Mouse (Mus musculus) midbrain, embryonic 10.5 days (tissue): ENCODE results near the gene Kyat3. TPM values are rescaled to one million over a fixed set of nuclear protein-coding genes. Genes with fewer than 3 reads are reported as not detected.
"Not testable (repeated sequence)": the region's sequence is repeated elsewhere in the genome, so short reads cannot be mapped to it uniquely, and the experiment has no call there.

Experiments used
- DNase-seq: peaks from one replicate; pipeline ENCODE4 v3.0.0-alpha.2; 2017; ENCODE audit warnings: low spot score
- H3K27ac ChIP-seq: fragments of 300-500 bp; sonication (generic); replicated peaks from 2 replicates; pipeline ENCODE4 v1.5.1; 2016; ENCODE audit warnings: mild to moderate bottlenecking
- H3K27me3 ChIP-seq: fragments of 300-500 bp; sonication (generic); 2 replicates; pipeline ENCODE4 v1.6.1; 2016; ENCODE audit warnings: low read depth, mild to moderate bottlenecking; ENCODE audit not compliant: poor library complexity, severe bottlenecking
- H3K36me3 ChIP-seq: fragments of 300-500 bp; sonication (generic); 2 replicates; pipeline ENCODE4 v1.6.1; 2016; ENCODE audit warnings: mild to moderate bottlenecking, moderate library complexity
- H3K4me1 ChIP-seq: fragments of 300-500 bp; sonication (generic); 2 replicates; pipeline ENCODE4 v1.6.1; 2016
- H3K4me3 ChIP-seq: fragments of 300-500 bp; sonication (generic); 2 replicates; pipeline ENCODE4 v1.5.1; 2016; ENCODE audit warnings: mild to moderate bottlenecking, moderate library complexity
- H3K9me3 ChIP-seq: fragments of 300-500 bp; sonication (generic); replicated peaks from 2 replicates; pipeline ENCODE4 v1.6.1; 2016; ENCODE audit warnings: mild to moderate bottlenecking
- WGBS: fragments of 180-500 bp; shearing (Covaris S2); methylation state at CpG from one replicate; pipeline ENCODE4 v1.1.7; 2016; 5-methylcytosine and 5-hydroxymethylcytosine counted together
- polyA plus RNA-seq: library from polyadenylated mRNA; unstranded; fragments of >200 nt; fragmentation: Nextera tagmentation; extraction: Ambion mirVana; gene quantifications from 2 replicates; pipeline ENCODE4 v1.2.1, GENCODE M21; 2016

The Kyat3 gene
- polyA plus RNA-seq, 1 experiment from 2014 or later = 8.7 TPM

DNA sequence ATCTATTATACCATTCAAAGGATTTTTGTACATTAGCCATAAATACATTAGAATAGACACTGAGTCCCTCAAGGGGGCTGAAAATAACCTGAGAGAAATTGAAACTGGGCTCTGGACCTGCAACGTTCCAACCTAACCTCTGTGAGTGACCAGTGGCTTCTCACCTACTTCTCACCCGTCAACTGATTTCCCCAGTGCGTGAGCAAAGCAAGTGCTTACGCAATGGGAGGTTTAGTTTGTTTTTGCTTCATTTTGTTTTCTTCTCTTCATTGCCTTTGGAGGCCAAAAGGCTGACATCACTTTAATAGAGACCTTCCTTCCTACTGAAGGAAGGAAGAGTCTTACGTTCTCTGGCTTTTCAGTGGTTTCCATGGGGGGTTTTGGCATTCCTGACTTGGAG, 10.5 kb downstream of the Kyat3 start:
- H3K27me3 ChIP-seq = no peaks in the 10 kb centered on the region
- no peak overlapping the region for H3K27ac ChIP-seq
- no peak for DNase-seq
- H3K9me3 ChIP-seq = peaks cover 5% of the 10 kb centered on the region; the same call in 1 of the 2 replicates
- peaks cover 6% of the 10 kb centered on the region for H3K36me3 ChIP-seq
- H3K4me1 ChIP-seq = no peaks in the 10 kb centered on the region
- 93% methylated on average over 5 of the region's 5 CpGs for WGBS
- no peak overlapping the region for H3K4me3 ChIP-seq

DNA sequence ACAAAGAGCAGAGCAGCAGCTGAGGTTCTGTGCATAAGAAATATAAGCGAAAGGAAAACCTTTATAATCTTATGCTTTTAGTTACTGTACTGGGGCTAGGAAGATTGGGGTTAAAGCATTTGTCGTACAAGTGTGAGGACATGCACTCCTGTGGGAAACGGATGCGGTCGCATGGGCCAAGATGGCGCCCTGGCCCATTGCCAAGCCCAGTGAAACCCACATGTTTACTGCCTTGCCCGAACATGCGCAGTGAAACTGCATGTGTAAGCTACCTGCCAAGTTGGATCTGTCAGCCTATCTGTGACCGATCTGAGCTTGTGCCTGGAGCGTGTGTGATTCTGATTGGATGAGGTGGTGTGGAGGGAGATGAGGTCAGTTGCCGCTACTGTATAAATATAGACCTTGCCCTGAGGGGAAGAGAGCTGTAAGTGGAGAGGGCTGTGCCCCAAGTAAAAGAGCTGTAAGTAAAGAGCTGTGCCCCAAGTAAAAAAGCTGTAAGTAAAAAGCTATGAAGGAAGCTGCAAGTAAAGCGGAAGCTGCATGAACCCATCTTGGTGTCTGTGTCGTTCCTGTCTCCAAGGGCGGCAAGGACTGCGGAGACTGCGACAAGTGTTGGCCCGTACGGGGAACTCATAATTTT, 11.7 kb downstream of the Kyat3 start:
- not testable (repeated sequence) for H3K27ac ChIP-seq, H3K36me3 ChIP-seq, DNase-seq, H3K4me1 ChIP-seq, H3K9me3 ChIP-seq, H3K4me3 ChIP-seq, H3K27me3 ChIP-seq
- 97% methylated on average over 18 of the region's 18 CpGs for WGBS

GRCm38 (mm10) chr3:142725481-142725880, 24.6 kb downstream of the Kyat3 start:
- Histone ChIP-seq H3K36me3 (no peaks in the 10 kb centered on the region), H3K27ac (no peak overlapping the region), H3K4me3 (no peak overlapping the region), H3K27me3 (no peaks in the 10 kb centered on the region), H3K4me1 (no peaks in the 10 kb centered on the region), H3K9me3 (no peaks in the 10 kb centered on the region)
- 80% methylated on average over 2 of the region's 2 CpGs for WGBS
- no peak for DNase-seq

GRCm38 (mm10) chr3:142725969-142726672, 25.3 kb downstream of the Kyat3 start:
- DNase-seq = no peak
- no peak overlapping the region for H3K27ac ChIP-seq
- WGBS = 89% methylated on average over 22 of the region's 22 CpGs

GRCm38 (mm10) chr3:142734291-142734690, 33.4 kb downstream of the Kyat3 start:
- Histone ChIP-seq H3K9me3 (no peaks in the 10 kb centered on the region), H3K27ac (no peak overlapping the region), H3K4me1 (no peaks in the 10 kb centered on the region), H3K36me3 (no peaks in the 10 kb centered on the region), H3K27me3 (no peaks in the 10 kb centered on the region), H3K4me3 (no peak overlapping the region)
- WGBS = 73% methylated on average over 12 of the region's 12 CpGs
- DNase-seq = no peak

More at GRCm38 (mm10) chr3:142725969-142726672, 25.3 kb downstream of the Kyat3 start:
- Histone ChIP-seq H3K27me3 (no peaks in the 10 kb centered on the region), H3K4me1 (no peaks in the 10 kb centered on the region), H3K36me3 (no peaks in the 10 kb centered on the region), H3K4me3 (no peak overlapping the region), H3K9me3 (no peaks in the 10 kb centered on the region)

GRCm38 (mm10) chr3:142740896-142741295, 40.0 kb downstream of the Kyat3 start:
- no peaks in the 10 kb centered on the region for H3K9me3 ChIP-seq
- no peaks in the 10 kb centered on the region for H3K36me3 ChIP-seq
- no peak overlapping the region for H3K27ac ChIP-seq
- no peaks in the 10 kb centered on the region for H3K27me3 ChIP-seq
- no peaks in the 10 kb centered on the region for H3K4me1 ChIP-seq
- H3K4me3 ChIP-seq = no peak overlapping the region
- DNase-seq = no peak
- 91% methylated on average over 7 of the region's 7 CpGs for WGBS

DNA sequence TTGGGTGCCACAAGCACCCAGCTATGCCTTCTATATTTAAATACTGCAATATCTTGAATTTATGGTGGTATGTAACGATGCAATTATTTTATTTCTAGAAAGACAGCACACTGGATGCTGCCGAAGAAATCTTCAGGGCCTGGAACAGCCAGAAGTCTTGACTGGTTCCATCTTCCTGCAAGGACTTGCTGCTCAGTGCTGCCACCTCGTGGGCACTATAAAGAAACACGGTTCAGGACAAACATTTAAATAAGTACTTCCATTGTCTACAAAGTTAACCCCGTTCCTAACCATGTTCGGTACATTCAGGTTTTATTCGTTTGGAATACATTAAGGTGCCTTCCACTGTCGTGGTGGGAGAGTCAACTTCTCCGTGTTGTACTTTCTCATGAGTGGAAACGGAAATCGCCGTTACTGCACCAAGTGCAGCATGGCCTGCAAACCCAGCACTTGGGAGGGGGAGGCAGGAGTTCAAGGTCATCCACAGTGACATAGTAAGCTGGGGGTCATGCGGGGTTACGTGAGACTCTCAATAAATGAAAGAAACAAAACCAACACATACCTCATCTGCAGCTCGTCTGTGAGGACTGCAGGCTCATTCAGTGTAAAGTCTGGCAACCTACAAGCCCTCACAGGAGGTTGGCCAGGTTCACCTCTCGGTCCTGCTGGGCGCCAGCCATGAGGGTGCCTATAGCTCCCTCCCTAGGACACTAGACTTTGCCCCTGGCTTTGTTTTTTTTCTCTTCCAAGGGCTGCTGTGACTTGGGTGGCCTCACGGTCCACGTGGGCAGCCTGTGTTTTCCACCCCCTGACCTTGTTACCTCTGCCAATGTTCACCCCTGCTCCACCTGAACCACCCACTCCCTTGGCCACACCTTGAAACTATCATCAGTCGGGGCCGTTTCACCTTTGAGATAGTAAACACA, 43.4 kb downstream of the Kyat3 start:
- WGBS = 63% methylated on average over 21 of the region's 21 CpGs

GRCm38 (mm10) chr3:142745076-142745475, 44.2 kb downstream of the Kyat3 start:
- no peak overlapping the region for H3K4me3 ChIP-seq
- H3K27ac ChIP-seq = no peak overlapping the region
- no peak for DNase-seq

More for the DNA sequence above, 43.4 kb downstream of the Kyat3 start:
- no peaks in the 10 kb centered on the region for H3K4me1 ChIP-seq
- H3K36me3 ChIP-seq = no peaks in the 10 kb centered on the region
- no peak overlapping the region for H3K27ac ChIP-seq
- DNase-seq = peak; percentile 55
- no peaks in the 10 kb centered on the region for H3K9me3 ChIP-seq
- H3K4me3 ChIP-seq = no peak overlapping the region
- H3K27me3 ChIP-seq = no peaks in the 10 kb centered on the region

GRCm38 (mm10) chr3:142747673-142748072, 46.8 kb downstream of the Kyat3 start:
- H3K4me1 ChIP-seq = no peaks in the 10 kb centered on the region
- H3K27ac ChIP-seq = no peak overlapping the region
- H3K36me3 ChIP-seq = no peaks in the 10 kb centered on the region
- H3K4me3 ChIP-seq = no peak overlapping the region
- 94% methylated on average over 7 of the region's 7 CpGs for WGBS
- no peak for DNase-seq
- H3K9me3 ChIP-seq = no peaks in the 10 kb centered on the region
- H3K27me3 ChIP-seq = no peaks in the 10 kb centered on the region

More at GRCm38 (mm10) chr3:142745076-142745475, 44.2 kb downstream of the Kyat3 start:
- WGBS = 94% methylated on average over 2 of the region's 2 CpGs
- no peaks in the 10 kb centered on the region for H3K36me3 ChIP-seq
- H3K4me1 ChIP-seq = no peaks in the 10 kb centered on the region
- H3K9me3 ChIP-seq = no peaks in the 10 kb centered on the region
- no peaks in the 10 kb centered on the region for H3K27me3 ChIP-seq

- no peak for DNase-seq
- Histone ChIP-seq H3K4me1 (no peaks in the 10 kb centered on the region), H3K4me3 (no peak overlapping the region), H3K27ac (no peak overlapping the region), H3K27me3 (no peaks in the 10 kb centered on the region), H3K36me3 (no peaks in the 10 kb centered on the region), H3K9me3 (no peaks in the 10 kb centered on the region)
- WGBS = 86% methylated on average over 16 of the region's 16 CpGs
Observed at GRCm38 (mm10) chr3:142749131-142749530, 48.3 kb downstream of the Kyat3 start.

GRCm38 (mm10) chr3:142755132-142755867, 54.4 kb downstream of the Kyat3 start:
- no peak for DNase-seq
- Histone ChIP-seq H3K36me3 (no peaks in the 10 kb centered on the region), H3K9me3 (no peaks in the 10 kb centered on the region), H3K4me3 (no peak overlapping the region), H3K27ac (no peak overlapping the region), H3K4me1 (no peaks in the 10 kb centered on the region), H3K27me3 (no peaks in the 10 kb centered on the region)
- WGBS = 94% methylated on average over 18 of the region's 18 CpGs

- Histone ChIP-seq H3K4me3 (no peak overlapping the region), H3K9me3 (no peaks in the 10 kb centered on the region), H3K4me1 (no peaks in the 10 kb centered on the region), H3K36me3 (no peaks in the 10 kb centered on the region), H3K27ac (no peak overlapping the region), H3K27me3 (no peaks in the 10 kb centered on the region)
- DNase-seq = no peak
- 67% methylated on average over 12 of the region's 12 CpGs for WGBS
Observed at GRCm38 (mm10) chr3:142757841-142758240, 57.0 kb downstream of the Kyat3 start.
